Mouse (Mus musculus) MEL (cell line): ENCODE measurements at regions not wholly inside any gene's neighbourhood (a gene's known extent, or its start where the extent isn't known, plus 50 kb on each side); places are given as distances from the start of the nearest gene placed in this dataset.

Experiments used
- DNase-seq: peaks from one replicate; pipeline ENCODE4 v3.0.0; 2011; ENCODE audit warnings: low read depth, low spot score
- H3K27ac ChIP-seq: 2 replicates; pipeline ENCODE4 v1.5.1; 2012; ENCODE audit warnings: low read depth, mild to moderate bottlenecking, control low read depth, low read length, moderate library complexity; ENCODE audit not compliant: control insufficient read depth
- H3K27me3 ChIP-seq, 2 experiments: fragments of 150-350 bp in 1 of 2; sonication (generic) in 1 of 2; 2 replicates each; pipeline ENCODE4 v1.6.1; 2012; ENCODE audit warnings: low read length in 2 of 2, mild to moderate bottlenecking in 2 of 2, improper control_type of control experiment in 1 of 2, moderate library complexity in 1 of 2; ENCODE audit not compliant: insufficient read depth in 2 of 2, control insufficient read depth in 1 of 2
- H3K36me3 ChIP-seq, 2 experiments: 2 replicates each; pipeline ENCODE4 v1.6.1; 2012 to 2014; ENCODE audit warnings: low read length in 2 of 2, improper control_type of control experiment in 1 of 2, inconsistent platforms in 1 of 2, mild to moderate bottlenecking in 1 of 2; ENCODE audit not compliant: insufficient read depth in 2 of 2, control insufficient read depth in 1 of 2
- H3K4me1 ChIP-seq, 2 experiments: fragments of 150-350 bp in 1 of 2; sonication (generic) in 1 of 2; 2 replicates each; pipeline ENCODE4 v1.6.1; 2012; ENCODE audit warnings: low read length in 2 of 2, improper control_type of control experiment in 1 of 2, mild to moderate bottlenecking in 1 of 2; ENCODE audit not compliant: insufficient read depth in 2 of 2, control insufficient read depth in 1 of 2
- H3K4me3 ChIP-seq, 2 experiments: fragments of 150-350 bp in 1 of 2; sonication (generic) in 1 of 2; 2 replicates each; pipeline ENCODE4 v1.5.1; 2012; ENCODE audit warnings: low read depth in 2 of 2, low read length in 2 of 2, mild to moderate bottlenecking in 2 of 2, moderate library complexity in 2 of 2, control low read depth in 1 of 2, improper control_type of control experiment in 1 of 2; ENCODE audit not compliant: control insufficient read depth in 1 of 2, insufficient read depth in 1 of 2
- H3K79me2 ChIP-seq: 2 replicates; pipeline ENCODE4 v1.6.1; 2012; ENCODE audit warnings: mild to moderate bottlenecking, low read length, moderate library complexity; ENCODE audit not compliant: control insufficient read depth, poor library complexity, insufficient read depth
- H3K9ac ChIP-seq: 2 replicates; pipeline ENCODE4 v1.6.1; 2012; ENCODE audit warnings: low read depth, mild to moderate bottlenecking, control low read depth, low read length, moderate library complexity; ENCODE audit not compliant: control insufficient read depth, poor library complexity, severe bottlenecking
- H3K9me3 ChIP-seq: fragments of 150-350 bp; sonication (generic); replicated peaks from 2 replicates; pipeline ENCODE4 v1.6.1; 2012; ENCODE audit warnings: mild to moderate bottlenecking, low read length, improper control_type of control experiment, moderate library complexity; ENCODE audit not compliant: insufficient read depth
- CHD2 ChIP-seq: IDR thresholded peaks from 2 replicates; pipeline ENCODE4 v1.6.1; 2011; ENCODE audit warnings: low read length, improper control_type of control experiment
- E2F4 ChIP-seq: IDR thresholded peaks from 2 replicates; pipeline ENCODE4 v1.6.1; 2011; ENCODE audit warnings: low read depth, low read length, improper control_type of control experiment, borderline replicate concordance
- ELF1 ChIP-seq: IDR thresholded peaks from 2 replicates; pipeline ENCODE4 v1.6.1; 2014; ENCODE audit warnings: low read depth, mild to moderate bottlenecking, inconsistent platforms, low read length, improper control_type of control experiment, moderate library complexity
- EP300 ChIP-seq, 2 experiments: IDR thresholded peaks; 2 replicates each; pipeline ENCODE4 v1.6.1; 2011; ENCODE audit warnings: improper control_type of control experiment in 2 of 2, low read length in 2 of 2, low read depth in 1 of 2, mild to moderate bottlenecking in 1 of 2
- GATA1 ChIP-seq: IDR thresholded peaks from 2 replicates; pipeline ENCODE4 v1.6.1; 2011; ENCODE audit warnings: low read depth, low read length, improper control_type of control experiment
- HCFC1 ChIP-seq: IDR thresholded peaks from 2 replicates; pipeline ENCODE4 v1.6.1; 2012; ENCODE audit warnings: low read depth, mild to moderate bottlenecking, inconsistent platforms, low read length, improper control_type of control experiment, moderate library complexity
- JUND ChIP-seq: IDR thresholded peaks from 2 replicates; pipeline ENCODE4 v1.6.1; 2011; ENCODE audit warnings: low read depth, mild to moderate bottlenecking, improper control_type of control experiment, low read length
- KAT2A ChIP-seq: conservative IDR thresholded peaks from 2 replicates; pipeline ENCODE4 v1.6.1; 2012; ENCODE audit warnings: low read depth, low read length, improper control_type of control experiment, inconsistent platforms
- MAX ChIP-seq: IDR thresholded peaks from 2 replicates; pipeline ENCODE4 v1.6.1; 2011; ENCODE audit warnings: low read length, improper control_type of control experiment
- MYB ChIP-seq: IDR thresholded peaks from 2 replicates; pipeline ENCODE4 v1.6.1; 2011; ENCODE audit warnings: mild to moderate bottlenecking, low read depth, low read length, improper control_type of control experiment
- NELFE ChIP-seq: IDR thresholded peaks from 2 replicates; pipeline ENCODE4 v1.6.1; 2011; ENCODE audit warnings: low read depth, low read length, improper control_type of control experiment
- POLR2A ChIP-seq, 2 experiments: IDR thresholded peaks; 2 replicates each; pipeline ENCODE4 v1.6.1; 2011 to 2012; ENCODE audit warnings: low read length in 2 of 2, mild to moderate bottlenecking in 2 of 2, control low read depth in 1 of 2, improper control_type of control experiment in 1 of 2, low read depth in 1 of 2, moderate library complexity in 1 of 2; ENCODE audit not compliant: control insufficient read depth in 1 of 2, insufficient read depth in 1 of 2, poor library complexity in 1 of 2
- POLR2AphosphoS5 ChIP-seq: IDR thresholded peaks from 2 replicates; pipeline ENCODE4 v1.6.1; 2012; ENCODE audit warnings: low read depth, borderline replicate concordance, mild to moderate bottlenecking, inconsistent platforms, low read length, moderate library complexity, mixed read lengths
- RCOR1 ChIP-seq: IDR thresholded peaks from 2 replicates; pipeline ENCODE4 v1.6.1; 2012; ENCODE audit warnings: low read depth, mild to moderate bottlenecking, inconsistent platforms, low read length, improper control_type of control experiment
- SMC3 ChIP-seq: IDR thresholded peaks from 2 replicates; pipeline ENCODE4 v1.6.1; 2011; ENCODE audit warnings: low read depth, low read length, improper control_type of control experiment
- TAL1 ChIP-seq: IDR thresholded peaks from 2 replicates; pipeline ENCODE4 v1.6.1; 2012; ENCODE audit warnings: mild to moderate bottlenecking, inconsistent platforms, low read length, moderate library complexity, mixed read lengths
- TBP ChIP-seq: IDR thresholded peaks from 2 replicates; pipeline ENCODE4 v1.8.0; 2011; ENCODE audit warnings: low read depth, low read length, improper control_type of control experiment
- TCF12 ChIP-seq: IDR thresholded peaks from 2 replicates; pipeline ENCODE4 v1.6.1; 2014; ENCODE audit warnings: low read depth, mild to moderate bottlenecking, inconsistent platforms, low read length, improper control_type of control experiment, moderate library complexity
- USF1 ChIP-seq: IDR thresholded peaks from 2 replicates; pipeline ENCODE4 v1.6.1; 2014; ENCODE audit warnings: low read depth, mild to moderate bottlenecking, inconsistent platforms, low read length, improper control_type of control experiment, moderate library complexity
- USF2 ChIP-seq, 2 experiments: IDR thresholded peaks; 2 replicates each; pipeline ENCODE4 v1.6.1; 2011 to 2012; ENCODE audit warnings: improper control_type of control experiment in 2 of 2, low read length in 2 of 2, borderline replicate concordance in 1 of 2, inconsistent platforms in 1 of 2, low read depth in 1 of 2, mild to moderate bottlenecking in 1 of 2; ENCODE audit not compliant: insufficient read depth in 1 of 2
- ZC3H11A ChIP-seq: IDR thresholded peaks from 2 replicates; pipeline ENCODE4 v1.6.1; 2012; ENCODE audit warnings: low read depth, mild to moderate bottlenecking, inconsistent platforms, low read length, improper control_type of control experiment
- ZKSCAN1 ChIP-seq: IDR thresholded peaks from 2 replicates; pipeline ENCODE4 v1.6.1; 2012; ENCODE audit warnings: low read depth, mild to moderate bottlenecking, inconsistent platforms, low read length, improper control_type of control experiment, moderate library complexity

GRCm38 (mm10) chr12:58550859-58551761 lies 282.0 kb upstream of the Clec14a start:
- Histone ChIP-seq H3K4me3 (no peak overlapping the region), H3K4me1 (no peaks in the 10 kb centered on the region), H3K9me3 (no peaks in the 10 kb centered on the region), H3K36me3 (no peaks in the 10 kb centered on the region), H3K79me2 (no peaks in the 10 kb centered on the region), H3K9ac (no peak overlapping the region), H3K27ac (no peak overlapping the region), H3K27me3 (no peaks in the 10 kb centered on the region)
- no peak for TF ChIP-seq GATA1
- TF ChIP-seq KAT2A, result no peak
- no peak for TF ChIP-seq USF2 (IDR thresholded peaks at IDR 0.05; ENCODE audit: borderline replicate concordance in 1 of 2, insufficient read depth in 1 of 2, low read depth in 1 of 2, low read length in 2 of 2)
- TF ChIP-seq POLR2A (IDR thresholded peaks at IDR 0.05; ENCODE audit: control insufficient read depth in 1 of 2, insufficient read depth in 1 of 2, low read depth in 1 of 2, low read length in 2 of 2, poor library complexity in 1 of 2), result no peak
- no peak for TF ChIP-seq E2F4
- TF ChIP-seq MAX, result no peak
- TF ChIP-seq SMC3, result no peak
- no peak for TF ChIP-seq CHD2
- no peak for TF ChIP-seq USF1
- TF ChIP-seq POLR2AphosphoS5, result no peak
- no peak for TF ChIP-seq MYB
- no peak for TF ChIP-seq TAL1
- TF ChIP-seq HCFC1, result no peak
- DNase-seq, result no peak

GRCm38 (mm10) chr12:58545832-58546538 lies 276.9 kb upstream of the Clec14a start:
- Histone ChIP-seq H3K9me3 (no peaks in the 10 kb centered on the region), H3K9ac (no peak overlapping the region), H3K27ac (no peak overlapping the region), H3K79me2 (no peaks in the 10 kb centered on the region), H3K27me3 (no peaks in the 10 kb centered on the region), H3K4me1 (no peaks in the 10 kb centered on the region), H3K36me3 (no peaks in the 10 kb centered on the region), H3K4me3 (no peak overlapping the region)
- no peak for DNase-seq
- TF ChIP-seq EP300 (IDR thresholded peaks at IDR 0.05; ENCODE audit: low read depth in 1 of 2, low read length in 2 of 2) (no peak), TCF12 (no peak), TAL1 (no peak), ZC3H11A (no peak), TBP (no peak), GATA1 (no peak), RCOR1 (no peak), SMC3 (no peak), ELF1 (no peak), NELFE (no peak), USF1 (no peak), ZKSCAN1 (no peak), JUND (no peak), MYB (no peak)
